In the genomic region with DNA sequence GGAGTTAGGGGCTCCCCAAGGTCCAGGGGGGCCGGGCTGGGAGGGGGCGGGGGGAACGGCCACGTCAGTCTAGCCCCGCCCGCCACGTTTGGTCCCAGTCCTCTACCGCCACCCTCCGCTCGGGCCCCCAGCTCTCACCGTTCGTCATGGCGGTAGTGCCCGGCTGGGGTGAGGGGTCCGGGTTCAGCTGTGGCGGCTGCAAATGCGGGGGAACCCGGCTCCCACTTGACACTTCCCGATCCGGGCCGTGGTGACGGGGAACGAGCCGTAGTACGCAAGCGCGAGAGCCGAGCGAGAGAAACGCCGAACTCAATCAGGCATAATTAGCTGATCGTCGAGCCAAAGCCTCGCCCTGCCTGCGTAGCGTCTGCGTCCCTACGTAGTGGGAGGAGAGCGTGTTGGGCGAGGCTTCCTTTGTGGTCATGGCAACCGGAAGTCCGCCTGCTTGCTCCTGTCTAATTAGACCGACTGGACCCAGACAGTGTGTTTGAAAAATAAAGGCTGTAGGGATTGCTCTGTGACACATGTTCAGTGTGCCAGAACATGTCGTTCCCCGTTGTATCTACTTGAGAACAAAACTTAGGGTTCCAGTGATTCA, we compare ENCODE assay signal across 8 mouse cellular contexts. TPM values are rescaled to one million over a fixed set of nuclear protein-coding genes. Genes with fewer than 3 reads are reported as not detected.
DNase-seq lines count a peak whose midpoint lies in the region; ATAC-seq and TF ChIP-seq lines count a peak whose summit lies in the region.

A gene (minus strand): TSS at position 334 of the 598 bp plus-strand sequence.

- peak; percentile 99 for DNase-seq in heart, postnatal 10 days
- DNase-seq in large intestine, adult 2 months (ENCODE audit: low read depth, low spot score) = peak; percentile 96
- peak; percentile 96 for DNase-seq in liver, postnatal 0 days
- peak; percentile 94 for DNase-seq in testis, postnatal 10 days (ENCODE audit: low spot score)

- no peaks in the 10 kb centered on the region for H3K27me3 ChIP-seq in ES-Bruce4 (ENCODE audit: control insufficient read depth, insufficient read depth, low read length, poor library complexity, severe bottlenecking)
- no peaks in the 10 kb centered on the region for H3K27me3 ChIP-seq in forebrain, embryonic 13.5 days
- H3K27me3 ChIP-seq in liver, postnatal 0 days (ENCODE audit: insufficient read depth, low read length) = no peaks in the 10 kb centered on the region
- no peaks in the 10 kb centered on the region for H3K27me3 ChIP-seq in neural tube, embryonic 14.5 days (ENCODE audit: control insufficient read depth, insufficient read depth, low read length)

- WGBS in forebrain, embryonic 13.5 days = 0% methylated on average over 38 of the region's 45 CpGs
- under 1% methylated on average over 45 of the region's 45 CpGs for WGBS in large intestine, adult 2 months
- under 1% methylated on average over 45 of the region's 45 CpGs for WGBS in liver, postnatal 0 days (ENCODE audit: insufficient replicate concordance)
- WGBS in neural tube, embryonic 14.5 days = under 1% methylated on average over 45 of the region's 45 CpGs

- no peak for TF ChIP-seq POLR2A in ES-Bruce4 (IDR thresholded peaks at IDR 0.05; ENCODE audit: insufficient read depth, low read length)

- H3K9ac ChIP-seq in ES-Bruce4 (ENCODE audit: low read depth, poor library complexity, severe bottlenecking) = peak within 1 kb of the TSS; percentile 87
- H3K9ac ChIP-seq in forebrain, embryonic 13.5 days = peak within 1 kb of the TSS; percentile 84
- H3K9ac ChIP-seq in liver, postnatal 0 days (replicated peaks) = peak within 1 kb of the TSS; percentile 95
- H3K9ac ChIP-seq in neural tube, embryonic 14.5 days (replicated peaks; ENCODE audit: low read depth, low read length) = peak within 1 kb of the TSS; percentile 56

- peaks cover 7% of the 10 kb centered on the region for H3K36me3 ChIP-seq in ES-Bruce4 (ENCODE audit: control insufficient read depth, insufficient read depth, low read length, poor library complexity, severe bottlenecking)
- H3K36me3 ChIP-seq in forebrain, embryonic 13.5 days (ENCODE audit: poor library complexity, severe bottlenecking) = peaks cover 29% of the 10 kb centered on the region
- H3K36me3 ChIP-seq in liver, postnatal 0 days (replicated peaks; ENCODE audit: insufficient read depth, low read length) = peaks cover 31% of the 10 kb centered on the region
- H3K36me3 ChIP-seq in neural tube, embryonic 14.5 days (ENCODE audit: control insufficient read depth, insufficient read depth, low read length) = peaks cover 6% of the 10 kb centered on the region; the same call in 1 of the 2 replicates

- H3K9me3 ChIP-seq in ES-Bruce4 (replicated peaks; ENCODE audit: control insufficient read depth, insufficient read depth, low read length, poor library complexity, severe bottlenecking) = no peaks in the 10 kb centered on the region
- H3K9me3 ChIP-seq in forebrain, embryonic 13.5 days (replicated peaks) = no peaks in the 10 kb centered on the region
- no peaks in the 10 kb centered on the region for H3K9me3 ChIP-seq in liver, postnatal 0 days (ENCODE audit: low read length)
- H3K9me3 ChIP-seq in neural tube, embryonic 14.5 days (ENCODE audit: control insufficient read depth, low read length) = no peaks in the 10 kb centered on the region

- TF ChIP-seq EP300 in ES-Bruce4 (IDR thresholded peaks at IDR 0.05; ENCODE audit: insufficient read depth, low read depth, low read length) = peak; percentile 85
- no peak for TF ChIP-seq EP300 in liver, postnatal 0 days (IDR thresholded peaks at IDR 0.05; ENCODE audit: low read depth)

- TF ChIP-seq CTCF in ES-Bruce4 (IDR thresholded peaks at IDR 0.05; ENCODE audit: low read depth, low read length) = no peak
- no peak for TF ChIP-seq CTCF in liver, postnatal 0 days (IDR thresholded peaks at IDR 0.05; ENCODE audit: low read depth)

- peak; percentile 97 for ATAC-seq in cerebellum, adult (ENCODE audit: insufficient number of reproducible peaks, low FRiP score, low TSS enrichment)
- ATAC-seq in forebrain, embryonic 13.5 days = peak; percentile 97
- ATAC-seq in liver, postnatal 0 days = peak; percentile 97
- peak; percentile 97 for ATAC-seq in neural tube, embryonic 14.5 days (ENCODE audit: low read depth)

- H3K4me3 ChIP-seq in ES-Bruce4 (ENCODE audit: low read depth, low read length) = peak within 1 kb of the TSS; percentile 86
- H3K4me3 ChIP-seq in forebrain, embryonic 13.5 days = peak within 1 kb of the TSS; percentile 71
- H3K4me3 ChIP-seq in liver, postnatal 0 days (ENCODE audit: low read depth, low read length) = peak within 1 kb of the TSS; percentile 95
- H3K4me3 ChIP-seq in neural tube, embryonic 14.5 days (ENCODE audit: low read depth, low read length) = peak within 1 kb of the TSS; percentile 80

- H3K4me2 ChIP-seq in forebrain, embryonic 13.5 days = peak within 1 kb of the TSS; percentile 66
- H3K4me2 ChIP-seq in liver, postnatal 0 days (ENCODE audit: low read depth, low read length) = peak within 1 kb of the TSS; percentile 96
- peak within 1 kb of the TSS; percentile 79 for H3K4me2 ChIP-seq in neural tube, embryonic 14.5 days (ENCODE audit: low read depth, low read length)

- peak within 1 kb of the TSS; percentile 24; the same call in 1 of the 2 replicates for H3K27ac ChIP-seq in ES-Bruce4 (ENCODE audit: insufficient read depth, low read length)
- H3K27ac ChIP-seq in forebrain, embryonic 13.5 days = peak within 1 kb of the TSS; percentile 94
- peak within 1 kb of the TSS; percentile 97 for H3K27ac ChIP-seq in liver, postnatal 0 days (ENCODE audit: low read depth)
- peak within 1 kb of the TSS; percentile 90 for H3K27ac ChIP-seq in neural tube, embryonic 14.5 days (ENCODE audit: low read depth, low read length)

- no peaks in the 10 kb centered on the region for H3K4me1 ChIP-seq in ES-Bruce4 (ENCODE audit: control insufficient read depth, insufficient read depth, low read length)
- H3K4me1 ChIP-seq in forebrain, embryonic 13.5 days = peaks cover 19% of the 10 kb centered on the region
- H3K4me1 ChIP-seq in liver, postnatal 0 days (ENCODE audit: insufficient read depth) = peaks cover 13% of the 10 kb centered on the region
- peaks cover 10% of the 10 kb centered on the region; the same call in 1 of the 2 replicates for H3K4me1 ChIP-seq in neural tube, embryonic 14.5 days (ENCODE audit: control insufficient read depth, insufficient read depth, low read length)

- intact Hi-C loops in heart, postnatal 10 days (cut with DNase I) = loop anchor here (2.0 to 5.0 kb wide), 2 partner anchors 117 to 280 kb away; a partner anchor contains a TSS

RNA-seq across cellular contexts. Expression of the gene that starts here (rescaled TPM):
- polyA plus RNA-seq in ES-Bruce4 (2011; ENCODE audit: insufficient read depth, insufficient read length, low read depth, missing spikeins) = 22.7 and 25.5 TPM in 2 replicates
- polyA plus RNA-seq in forebrain, embryonic 13.5 days (2015; fragmentation: Nextera tagmentation; extraction: Ambion mirVana) = 59.5 and 61.9 TPM in 2 replicates
- total RNA-seq in heart, postnatal 10 days (2021) = 10 to 100 TPM; 31.3 to 32.7 TPM
- polyA plus RNA-seq in large intestine, adult 2 months (2012; rRNA removed) = 7.0 and 7.3 TPM in 2 replicates
- polyA plus RNA-seq in liver, postnatal 0 days (2015; fragmentation: Nextera tagmentation; extraction: Ambion mirVana) = 11.1 and 12.6 TPM in 2 replicates
- 47.1 and 57.8 TPM in 2 replicates for polyA plus RNA-seq in neural tube, embryonic 14.5 days (2014; fragmentation: Nextera tagmentation; extraction: Ambion mirVana)

Comparison
In these comparisons a context has a peak if more than half of its experiments do, and no peak if none do; other contexts are left out.
1. Peak in every context shown above with its lines: DNase-seq, ATAC-seq, H3K4me3 ChIP-seq and H3K27ac ChIP-seq.
2. H3K27ac ChIP-seq: peak in every context shown above with its lines; median percentile 97 in liver, postnatal 0 days; 94 in forebrain, embryonic 13.5 days; 90 in neural tube, embryonic 14.5 days; 24 in ES-Bruce4.